Mouse (Mus musculus): ENCODE measurements around the gene Prcp. TPM values are rescaled to one million over a fixed set of nuclear protein-coding genes. Genes with fewer than 3 reads are reported as not detected.

The Prcp gene
- polyA plus RNA-seq, 1 experiment from 2014 or later: 21.5 TPM

- Histone ChIP-seq H3K4me2 (peak overlapping the region; percentile 79), H3K4me3 (peak overlapping the region; percentile 71), H3K27me3 (no peaks in the 10 kb centered on the region), H3K27ac (replicated peaks) (peak overlapping the region; percentile 99), H3K9ac (peak overlapping the region; percentile 76), H3K36me3 (no peaks in the 10 kb centered on the region), H3K4me1 (replicated peaks) (peaks cover 25% of the 10 kb centered on the region), H3K9me3 (no peaks in the 10 kb centered on the region)
- under 1% methylated on average over 27 of the region's 29 CpGs for WGBS
- peak; percentile 92 for ATAC-seq (ENCODE audit: low FRiP score, low read depth)
Measured at GRCm38 (mm10) chr7:92874761-92875408, 615 bp downstream of the Prcp start.

GRCm38 (mm10) chr7:92876066-92876465 lies 1.8 kb downstream of the Prcp start:
- Histone ChIP-seq H3K4me1 (replicated peaks) (peaks cover 25% of the 10 kb centered on the region), H3K27me3 (no peaks in the 10 kb centered on the region), H3K27ac (replicated peaks) (peak overlapping the region; percentile 99), H3K36me3 (no peaks in the 10 kb centered on the region), H3K9ac (no peak overlapping the region), H3K4me3 (peak overlapping the region; percentile 71), H3K9me3 (no peaks in the 10 kb centered on the region), H3K4me2 (peak overlapping the region; percentile 79)
- ATAC-seq (ENCODE audit: low FRiP score, low read depth): no peak
- 43% methylated on average over 3 of the region's 3 CpGs for WGBS

DNA sequence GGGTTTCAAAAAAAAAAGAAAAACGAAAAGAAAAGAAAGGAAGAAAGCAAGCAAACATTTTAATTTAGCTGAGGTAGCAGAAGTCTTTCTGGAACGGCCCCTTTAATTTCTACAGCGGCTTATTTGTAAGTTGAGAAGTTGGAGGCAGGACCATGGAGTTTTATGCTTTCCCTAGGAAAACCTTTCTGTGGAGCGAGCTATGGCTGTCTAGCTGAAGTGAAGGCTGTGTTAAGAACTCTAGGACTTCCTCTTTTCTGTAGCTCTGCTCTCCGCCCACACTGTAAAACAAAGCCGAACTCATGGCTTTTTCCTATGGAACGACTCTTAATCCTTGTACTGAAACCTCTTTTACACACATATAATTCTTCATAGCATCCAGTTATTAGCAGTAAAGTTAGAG lies 2.3 kb downstream of the Prcp start:
- no peak overlapping the region; the same call in 1 of the 2 replicates for H3K27ac ChIP-seq (replicated peaks)
- peaks cover 25% of the 10 kb centered on the region for H3K4me1 ChIP-seq (replicated peaks)
- no peaks in the 10 kb centered on the region for H3K9me3 ChIP-seq
- H3K4me2 ChIP-seq: peak overlapping the region; percentile 79
- 58% methylated on average over 7 of the region's 7 CpGs for WGBS
- ATAC-seq (ENCODE audit: low FRiP score, low read depth): no peak
- 0 out of 2 replicates have a peak overlapping the region, but pooled peaks have one; percentile 13 for H3K9ac ChIP-seq
- no peaks in the 10 kb centered on the region for H3K36me3 ChIP-seq
- peak overlapping the region; percentile 71 for H3K4me3 ChIP-seq
- H3K27me3 ChIP-seq: no peaks in the 10 kb centered on the region

- H3K36me3 ChIP-seq: no peaks in the 10 kb centered on the region
- peaks cover 19% of the 10 kb centered on the region for H3K4me1 ChIP-seq (replicated peaks)
- no peak overlapping the region for H3K9ac ChIP-seq
- no peak for ATAC-seq (ENCODE audit: low FRiP score, low read depth)
- no peaks in the 10 kb centered on the region for H3K27me3 ChIP-seq
- H3K4me2 ChIP-seq: no peak overlapping the region
- no peak overlapping the region for H3K4me3 ChIP-seq
- no peaks in the 10 kb centered on the region for H3K9me3 ChIP-seq
- 87% methylated on average over 7 of the region's 7 CpGs for WGBS
- H3K27ac ChIP-seq (replicated peaks): no peak overlapping the region
Measured at GRCm38 (mm10) chr7:92878575-92879285, 4.5 kb downstream of the Prcp start.

GRCm38 (mm10) chr7:92883850-92884716 lies 9.8 kb downstream of the Prcp start:
- Histone ChIP-seq H3K4me3 (no peak overlapping the region), H3K4me1 (replicated peaks) (no peaks in the 10 kb centered on the region), H3K36me3 (no peaks in the 10 kb centered on the region), H3K27me3 (no peaks in the 10 kb centered on the region), H3K9ac (no peak overlapping the region), H3K9me3 (no peaks in the 10 kb centered on the region), H3K4me2 (no peak overlapping the region), H3K27ac (replicated peaks) (no peak overlapping the region)
- WGBS: 82% methylated on average over 9 of the region's 9 CpGs
- ATAC-seq (ENCODE audit: low FRiP score, low read depth): no peak

GRCm38 (mm10) chr7:92884998-92885660 lies 10.9 kb downstream of the Prcp start:
- H3K36me3 ChIP-seq: no peaks in the 10 kb centered on the region
- H3K9me3 ChIP-seq: no peaks in the 10 kb centered on the region
- 87% methylated on average over 6 of the region's 6 CpGs for WGBS
- H3K27ac ChIP-seq (replicated peaks): no peak overlapping the region
- no peak overlapping the region for H3K4me2 ChIP-seq
- H3K4me3 ChIP-seq: no peak overlapping the region
- no peak for ATAC-seq (ENCODE audit: low FRiP score, low read depth)
- H3K9ac ChIP-seq: no peak overlapping the region
- H3K27me3 ChIP-seq: no peaks in the 10 kb centered on the region
- H3K4me1 ChIP-seq (replicated peaks): no peaks in the 10 kb centered on the region

DNA sequence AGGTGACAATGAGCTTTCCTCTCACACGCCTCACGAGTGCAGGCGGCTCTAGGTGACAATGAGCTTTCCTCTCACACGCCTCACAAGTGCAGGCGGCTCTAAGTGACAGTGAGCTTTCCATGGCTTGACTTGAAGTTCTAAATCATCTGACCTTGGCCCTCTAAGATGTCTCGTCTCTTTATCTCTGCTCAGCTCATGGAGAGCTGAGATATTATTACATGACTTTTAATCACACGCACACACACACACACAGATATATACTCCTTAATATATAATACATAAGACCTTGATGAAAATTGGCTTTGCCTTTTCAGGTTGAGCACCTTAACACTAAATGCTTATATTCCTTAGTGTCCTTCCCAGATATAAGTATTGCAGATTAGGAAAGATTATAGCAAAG lies 12.5 kb downstream of the Prcp start:
- H3K36me3 ChIP-seq: no peaks in the 10 kb centered on the region
- H3K27ac ChIP-seq (replicated peaks): no peak overlapping the region
- no peak overlapping the region for H3K4me3 ChIP-seq
- H3K4me1 ChIP-seq (replicated peaks): no peaks in the 10 kb centered on the region
- no peaks in the 10 kb centered on the region for H3K27me3 ChIP-seq
- WGBS: 92% methylated on average over 7 of the region's 7 CpGs
- no peaks in the 10 kb centered on the region for H3K9me3 ChIP-seq
- H3K9ac ChIP-seq: no peak overlapping the region
- H3K4me2 ChIP-seq: no peak overlapping the region
- ATAC-seq (ENCODE audit: low FRiP score, low read depth): no peak

GRCm38 (mm10) chr7:92887230-92887629 lies 13.0 kb downstream of the Prcp start:
- no peak overlapping the region for H3K4me3 ChIP-seq
- no peaks in the 10 kb centered on the region for H3K9me3 ChIP-seq
- no peaks in the 10 kb centered on the region for H3K4me1 ChIP-seq (replicated peaks)
- H3K27ac ChIP-seq (replicated peaks): no peak overlapping the region
- H3K36me3 ChIP-seq: no peaks in the 10 kb centered on the region
- ATAC-seq (ENCODE audit: low FRiP score, low read depth): no peak
- 94% methylated on average over 5 of the region's 5 CpGs for WGBS
- no peaks in the 10 kb centered on the region for H3K27me3 ChIP-seq
- no peak overlapping the region for H3K9ac ChIP-seq
- no peak overlapping the region for H3K4me2 ChIP-seq

DNA sequence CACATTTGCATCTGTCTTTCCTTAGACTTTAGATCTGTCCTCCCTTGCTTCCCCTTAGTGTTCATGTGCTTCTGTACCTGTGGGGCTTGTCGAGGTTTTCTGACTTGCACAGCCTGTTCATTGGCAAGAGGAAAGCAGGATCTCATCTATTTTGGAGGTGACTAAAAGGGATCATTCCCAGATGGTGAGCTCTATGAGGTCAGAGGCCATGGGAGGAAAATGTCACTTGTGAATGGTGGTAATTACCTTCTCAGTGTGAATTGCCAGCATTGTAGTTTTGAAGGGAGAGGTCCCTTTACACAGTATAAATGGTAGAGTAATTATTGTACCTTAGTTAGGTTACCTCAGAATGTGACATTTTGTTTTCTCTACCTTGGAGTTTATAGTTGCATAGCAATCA lies 15.9 kb downstream of the Prcp start:
- Histone ChIP-seq H3K4me2 (no peak overlapping the region), H3K4me1 (replicated peaks) (no peaks in the 10 kb centered on the region)
- WGBS: 69% methylated on average over 1 of the region's 1 CpGs

GRCm38 (mm10) chr7:92890618-92891230 lies 16.5 kb downstream of the Prcp start:
- no peak overlapping the region for H3K27ac ChIP-seq (replicated peaks)
- no peak overlapping the region for H3K4me2 ChIP-seq
- 53% methylated on average over 4 of the region's 4 CpGs for WGBS
- no peaks in the 10 kb centered on the region for H3K36me3 ChIP-seq
- H3K9ac ChIP-seq: no peak overlapping the region
- no peaks in the 10 kb centered on the region for H3K9me3 ChIP-seq
- no peak overlapping the region for H3K4me3 ChIP-seq
- ATAC-seq (ENCODE audit: low FRiP score, low read depth): no peak
- no peaks in the 10 kb centered on the region for H3K27me3 ChIP-seq
- H3K4me1 ChIP-seq (replicated peaks): no peaks in the 10 kb centered on the region

More for the DNA sequence above, 15.9 kb downstream of the Prcp start:
- no peak for ATAC-seq (ENCODE audit: low FRiP score, low read depth)
- Histone ChIP-seq H3K27me3 (no peaks in the 10 kb centered on the region), H3K27ac (replicated peaks) (no peak overlapping the region), H3K9me3 (no peaks in the 10 kb centered on the region), H3K36me3 (no peaks in the 10 kb centered on the region), H3K9ac (no peak overlapping the region), H3K4me3 (no peak overlapping the region)

- WGBS: 52% methylated on average over 3 of the region's 3 CpGs
- no peaks in the 10 kb centered on the region for H3K27me3 ChIP-seq
- no peak overlapping the region for H3K4me3 ChIP-seq
- no peak for ATAC-seq (ENCODE audit: low FRiP score, low read depth)
- no peak overlapping the region for H3K4me2 ChIP-seq
- H3K9me3 ChIP-seq: no peaks in the 10 kb centered on the region
- H3K36me3 ChIP-seq: no peaks in the 10 kb centered on the region
- no peaks in the 10 kb centered on the region for H3K4me1 ChIP-seq (replicated peaks)
- H3K27ac ChIP-seq (replicated peaks): no peak overlapping the region
- no peak overlapping the region for H3K9ac ChIP-seq
Measured at GRCm38 (mm10) chr7:92893478-92893877, 19.2 kb downstream of the Prcp start.
